Mouse (Mus musculus) MEL (cell line): ENCODE measurements around the gene Spp2. TPM values are rescaled to one million over a fixed set of nuclear protein-coding genes. Genes with fewer than 3 reads are reported as not detected.

ENCODE experiments used
- DNase-seq: peaks from one replicate; pipeline ENCODE4 v3.0.0; 2011; ENCODE audit warnings: low read depth, low spot score
- H3K27ac ChIP-seq: 2 replicates; pipeline ENCODE4 v1.5.1; 2012; ENCODE audit warnings: low read depth, mild to moderate bottlenecking, control low read depth, low read length, moderate library complexity; ENCODE audit not compliant: control insufficient read depth
- H3K27me3 ChIP-seq, 2 experiments: fragments of 150-350 bp in 1 of 2; sonication (generic) in 1 of 2; 2 replicates each; pipeline ENCODE4 v1.6.1; 2012; ENCODE audit warnings: low read length in 2 of 2, mild to moderate bottlenecking in 2 of 2, improper control_type of control experiment in 1 of 2, moderate library complexity in 1 of 2; ENCODE audit not compliant: insufficient read depth in 2 of 2, control insufficient read depth in 1 of 2
- H3K36me3 ChIP-seq, 2 experiments: 2 replicates each; pipeline ENCODE4 v1.6.1; 2012 to 2014; ENCODE audit warnings: low read length in 2 of 2, improper control_type of control experiment in 1 of 2, inconsistent platforms in 1 of 2, mild to moderate bottlenecking in 1 of 2; ENCODE audit not compliant: insufficient read depth in 2 of 2, control insufficient read depth in 1 of 2
- H3K4me1 ChIP-seq, 2 experiments: fragments of 150-350 bp in 1 of 2; sonication (generic) in 1 of 2; 2 replicates each; pipeline ENCODE4 v1.6.1; 2012; ENCODE audit warnings: low read length in 2 of 2, improper control_type of control experiment in 1 of 2, mild to moderate bottlenecking in 1 of 2; ENCODE audit not compliant: insufficient read depth in 2 of 2, control insufficient read depth in 1 of 2
- H3K4me3 ChIP-seq, 2 experiments: fragments of 150-350 bp in 1 of 2; sonication (generic) in 1 of 2; 2 replicates each; pipeline ENCODE4 v1.5.1; 2012; ENCODE audit warnings: low read depth in 2 of 2, low read length in 2 of 2, mild to moderate bottlenecking in 2 of 2, moderate library complexity in 2 of 2, control low read depth in 1 of 2, improper control_type of control experiment in 1 of 2; ENCODE audit not compliant: control insufficient read depth in 1 of 2, insufficient read depth in 1 of 2
- H3K79me2 ChIP-seq: 2 replicates; pipeline ENCODE4 v1.6.1; 2012; ENCODE audit warnings: mild to moderate bottlenecking, low read length, moderate library complexity; ENCODE audit not compliant: control insufficient read depth, poor library complexity, insufficient read depth
- H3K9ac ChIP-seq: 2 replicates; pipeline ENCODE4 v1.6.1; 2012; ENCODE audit warnings: low read depth, mild to moderate bottlenecking, control low read depth, low read length, moderate library complexity; ENCODE audit not compliant: control insufficient read depth, poor library complexity, severe bottlenecking
- H3K9me3 ChIP-seq: fragments of 150-350 bp; sonication (generic); replicated peaks from 2 replicates; pipeline ENCODE4 v1.6.1; 2012; ENCODE audit warnings: mild to moderate bottlenecking, low read length, improper control_type of control experiment, moderate library complexity; ENCODE audit not compliant: insufficient read depth
- CTCF ChIP-seq, 3 experiments: IDR thresholded peaks in 2 of 3; conservative IDR thresholded peaks in 1 of 3; 2 replicates each; pipeline ENCODE4 v1.5.1; 2011 to 2012; ENCODE audit warnings: low read length in 3 of 3, low read depth in 2 of 3, mild to moderate bottlenecking in 2 of 3, improper control_type of control experiment in 1 of 3, inconsistent platforms in 1 of 3, mixed read lengths in 1 of 3, moderate library complexity in 1 of 3; ENCODE audit not compliant: control insufficient read depth in 1 of 3, insufficient read depth in 1 of 3, poor library complexity in 1 of 3, severe bottlenecking in 1 of 3
- ETS1 ChIP-seq: IDR thresholded peaks from 2 replicates; pipeline ENCODE4 v1.6.1; 2012; ENCODE audit warnings: low read depth, mild to moderate bottlenecking, inconsistent platforms, low read length, improper control_type of control experiment, moderate library complexity
- MYB ChIP-seq: IDR thresholded peaks from 2 replicates; pipeline ENCODE4 v1.6.1; 2011; ENCODE audit warnings: mild to moderate bottlenecking, low read depth, low read length, improper control_type of control experiment
- POLR2A ChIP-seq, 2 experiments: IDR thresholded peaks; 2 replicates each; pipeline ENCODE4 v1.6.1; 2011 to 2012; ENCODE audit warnings: low read length in 2 of 2, mild to moderate bottlenecking in 2 of 2, control low read depth in 1 of 2, improper control_type of control experiment in 1 of 2, low read depth in 1 of 2, moderate library complexity in 1 of 2; ENCODE audit not compliant: control insufficient read depth in 1 of 2, insufficient read depth in 1 of 2, poor library complexity in 1 of 2
- RAD21 ChIP-seq: IDR thresholded peaks from 2 replicates; pipeline ENCODE4 v1.6.1; 2011; ENCODE audit warnings: mild to moderate bottlenecking, low read depth, low read length, improper control_type of control experiment
- UBTF ChIP-seq: IDR thresholded peaks from 2 replicates; pipeline ENCODE4 v1.6.1; 2012; ENCODE audit warnings: low read depth, mild to moderate bottlenecking, inconsistent platforms, low read length, improper control_type of control experiment, moderate library complexity, borderline replicate concordance; ENCODE audit not compliant: insufficient read depth
- ZKSCAN1 ChIP-seq: IDR thresholded peaks from 2 replicates; pipeline ENCODE4 v1.6.1; 2012; ENCODE audit warnings: low read depth, mild to moderate bottlenecking, inconsistent platforms, low read length, improper control_type of control experiment, moderate library complexity
- ZMIZ1 ChIP-seq: IDR thresholded peaks from 2 replicates; pipeline ENCODE4 v1.6.1; 2012; ENCODE audit warnings: low read depth, mild to moderate bottlenecking, inconsistent platforms, low read length, improper control_type of control experiment, moderate library complexity
- ZNF384 ChIP-seq: IDR thresholded peaks from 2 replicates; pipeline ENCODE4 v1.6.1; 2012; ENCODE audit warnings: low read depth, mild to moderate bottlenecking, inconsistent platforms, low read length, improper control_type of control experiment
- polyA plus RNA-seq, 2 experiments: library from polyadenylated mRNA; stranded (reverse) in 1 of 2; unstranded in 1 of 2; fragments of >175 nt in 1 of 2; fragments of >200 nt in 1 of 2; gene quantifications; 2 replicates each; pipeline versions ENCODE4 v1.2.1 to v1.2.4; 2012; ENCODE audit warnings: low replicate concordance in 2 of 2, low read depth in 1 of 2; ENCODE audit not compliant: insufficient read length in 2 of 2, insufficient read depth in 1 of 2, missing spikeins in 1 of 2
- total RNA-seq: library from RNA; depleted of rRNA; stranded (reverse); fragments of 300-350 nt; gene quantifications from 2 replicates; pipeline ENCODE4 v1.2.3, GENCODE M21; 2012

The Spp2 gene
- total and polyA plus RNA-seq, 3 experiments: not detected

GRCm38 (mm10) chr1:88465722-88466121, 59.0 kb downstream of the Spp2 start:
- no peak overlapping the region for H3K4me3 ChIP-seq
- H3K27me3 ChIP-seq: no peaks in the 10 kb centered on the region
- H3K9ac ChIP-seq: no peak overlapping the region
- no peak overlapping the region for H3K27ac ChIP-seq
- H3K36me3 ChIP-seq: no peaks in the 10 kb centered on the region
- DNase-seq: no peak
- H3K9me3 ChIP-seq: no peaks in the 10 kb centered on the region
- no peaks in the 10 kb centered on the region for H3K79me2 ChIP-seq
- H3K4me1 ChIP-seq: no peaks in the 10 kb centered on the region
- TF ChIP-seq ETS1 (no peak), ZNF384 (no peak), POLR2A (IDR thresholded peaks at IDR 0.05; ENCODE audit: control insufficient read depth in 1 of 2, insufficient read depth in 1 of 2, low read depth in 1 of 2, low read length in 2 of 2, poor library complexity in 1 of 2) (no peak), CTCF (IDR thresholded peaks at IDR 0.05 in 2 of 3, conservative IDR thresholded peaks at IDR 0.05 in 1 of 3; ENCODE audit: control insufficient read depth in 1 of 3, insufficient read depth in 1 of 3, low read depth in 2 of 3, low read length in 3 of 3, poor library complexity in 1 of 3, severe bottlenecking in 1 of 3) (peak in 1 of 3 experiments; percentile 14; a peak in 1 of 6 replicates), RAD21 (peak; percentile 21)

GRCm38 (mm10) chr1:88466325-88467064, 59.7 kb downstream of the Spp2 start:
- H3K27ac ChIP-seq: no peak overlapping the region
- no peaks in the 10 kb centered on the region for H3K36me3 ChIP-seq
- H3K27me3 ChIP-seq: no peaks in the 10 kb centered on the region
- no peak overlapping the region for H3K4me3 ChIP-seq
- H3K9me3 ChIP-seq: no peaks in the 10 kb centered on the region
- no peaks in the 10 kb centered on the region for H3K4me1 ChIP-seq
- H3K79me2 ChIP-seq: no peaks in the 10 kb centered on the region
- no peak for TF ChIP-seq MYB
- no peak for TF ChIP-seq ZMIZ1
- no peak for TF ChIP-seq ETS1
- no peak overlapping the region for H3K9ac ChIP-seq
- no peak for DNase-seq

DNA sequence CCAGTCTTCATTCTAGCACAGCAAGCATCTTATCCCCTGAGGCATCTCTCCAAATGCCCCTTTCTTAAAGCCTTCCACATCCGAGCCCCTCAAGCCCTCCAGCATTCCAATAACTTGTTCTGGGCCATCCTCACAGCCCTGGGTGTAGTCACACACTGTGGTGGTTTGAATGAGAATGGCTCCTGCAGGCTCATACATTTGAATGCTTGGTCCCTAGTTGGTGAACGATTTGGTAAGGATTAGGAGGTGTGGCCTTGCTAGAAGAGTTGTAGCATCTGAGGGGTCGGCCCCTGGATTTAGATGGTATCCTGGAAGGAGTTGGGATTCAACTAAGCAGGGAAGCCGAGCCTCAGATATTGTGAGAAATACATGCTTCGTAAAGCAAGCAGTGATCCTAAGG, 61.1 kb downstream of the Spp2 start:
- Histone ChIP-seq H3K4me3 (no peak overlapping the region), H3K27me3 (no peaks in the 10 kb centered on the region), H3K9me3 (no peaks in the 10 kb centered on the region), H3K36me3 (no peaks in the 10 kb centered on the region), H3K4me1 (no peaks in the 10 kb centered on the region), H3K9ac (no peak overlapping the region), H3K27ac (no peak overlapping the region), H3K79me2 (no peaks in the 10 kb centered on the region)
- DNase-seq: no peak
- TF ChIP-seq UBTF (no peak), ZKSCAN1 (no peak), POLR2A (IDR thresholded peaks at IDR 0.05; ENCODE audit: control insufficient read depth in 1 of 2, insufficient read depth in 1 of 2, low read depth in 1 of 2, low read length in 2 of 2, poor library complexity in 1 of 2) (no peak)
